Mouse (Mus musculus) R1 (cell line): ENCODE data around the gene Olfr600.
"Not testable (repeated sequence)": the region's sequence is repeated elsewhere in the genome, so short reads cannot be mapped to it uniquely, and the experiment has no call there.

Source experiments
- DNase-seq: peaks from one replicate; pipeline ENCODE4 v3.0.0-alpha.2; 2018; ENCODE audit warnings: low read depth, low spot score

The Olfr600 gene

GRCm38 (mm10) chr7:103349569-103349968 is at the start of gene Olfr600:
TSS of gene Olfr600 (minus strand) at chr7:103349669.
- DNase-seq = no peak

DNA sequence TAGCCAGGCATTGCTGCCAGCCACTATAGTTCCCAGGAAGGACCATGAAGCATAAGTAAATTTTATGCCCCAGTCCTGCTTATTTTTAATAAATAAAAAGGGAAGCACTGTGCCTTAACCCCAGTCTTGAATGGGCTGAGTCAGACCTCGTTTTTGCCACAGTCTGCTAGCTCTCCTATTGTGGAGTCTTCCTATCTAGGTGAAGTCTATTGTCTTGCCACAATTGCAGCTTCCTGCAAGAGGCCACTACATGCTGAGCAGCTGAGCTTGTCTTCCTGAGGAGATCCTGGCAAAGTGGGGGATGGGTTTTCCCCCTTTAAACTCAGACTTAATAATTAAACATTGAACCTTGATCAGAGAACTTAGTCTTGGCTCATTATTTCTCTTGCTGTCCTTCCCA is 49.5 kb upstream of the Olfr600 start:
- DNase-seq = peak; percentile 92

DNA sequence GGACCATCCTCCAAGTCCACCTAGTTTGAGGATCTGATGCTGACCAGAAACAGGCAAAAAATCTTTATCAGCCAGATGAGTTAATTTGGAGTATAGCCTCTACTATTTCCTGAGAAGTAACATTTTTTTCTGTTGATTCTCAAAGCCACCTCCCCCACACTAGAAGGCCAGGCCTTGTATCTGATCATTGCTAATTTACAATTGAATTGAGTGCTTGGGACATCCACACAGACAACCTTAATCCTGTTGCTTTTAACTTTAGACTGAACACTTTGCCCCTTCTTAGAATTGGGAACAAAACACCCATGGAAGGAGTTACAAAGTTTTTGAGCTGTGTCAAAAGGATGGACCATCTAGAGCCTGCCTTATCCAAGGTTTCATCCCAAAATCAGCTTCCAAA is 48.3 kb upstream of the Olfr600 start:
- DNase-seq = peak; percentile 64

DNA sequence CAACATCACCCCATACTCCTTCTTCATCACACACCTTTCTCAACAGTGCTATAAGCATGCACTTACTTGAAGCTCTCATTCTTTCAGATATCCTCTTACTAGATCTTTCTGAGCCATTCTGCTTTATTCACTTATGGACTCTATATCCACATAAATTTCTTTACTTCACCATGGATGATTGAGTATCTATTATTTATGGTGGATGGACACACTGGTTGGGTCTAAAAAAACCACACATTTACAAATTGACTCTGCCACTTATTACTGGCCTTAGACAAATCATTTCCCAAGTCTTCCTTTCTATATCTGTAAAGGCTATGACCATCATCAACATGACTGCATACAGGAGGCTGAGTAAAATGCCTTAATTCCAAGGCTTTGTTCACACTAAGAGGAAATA is 36.6 kb upstream of the Olfr600 start, which contains the start of gene Olfr603:
TSS of gene Olfr603 (minus strand) at position 101 of the 400 bp plus-strand sequence.
- no peak for DNase-seq

- DNase-seq = no peak
Observed at GRCm38 (mm10) chr7:103362555-103362954, 13.1 kb upstream of the Olfr600 start, which contains the start of gene Olfr601. TSS of gene Olfr601 (minus strand) at chr7:103362655.

- no peak for DNase-seq
Observed at GRCm38 (mm10) chr7:103335617-103336016, 13.9 kb downstream of the Olfr600 start, which contains the start of gene Olfr599. TSS of gene Olfr599 (plus strand) at chr7:103335917.

DNA sequence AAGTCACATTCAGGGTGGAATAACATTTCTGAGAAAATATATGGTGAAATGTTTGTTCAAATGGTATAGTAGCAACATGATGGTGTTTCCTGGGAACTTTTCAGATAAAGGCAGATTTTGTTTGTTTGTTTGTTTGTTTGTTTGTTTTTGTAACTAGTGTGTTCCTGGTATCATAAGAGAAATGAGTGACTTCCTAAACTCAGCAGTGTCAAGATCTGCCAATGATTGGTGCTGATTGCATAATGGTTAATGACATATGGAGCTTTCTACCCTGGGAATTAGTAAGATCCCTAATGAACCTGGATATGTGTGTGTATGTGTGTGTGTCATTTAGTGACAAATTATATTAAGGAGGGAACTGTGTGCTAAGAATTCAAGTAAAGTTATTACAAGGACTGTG is 26.2 kb downstream of the Olfr600 start, which contains the start of gene Olfr598:
TSS of gene Olfr598 (plus strand) at position 301 of the 400 bp plus-strand sequence.
- no peak for DNase-seq

GRCm38 (mm10) chr7:103316015-103316414 is 33.5 kb downstream of the Olfr600 start, which contains the start of gene Olfr597:
TSS of gene Olfr597 (plus strand) at chr7:103316315.
- not testable (repeated sequence) for DNase-seq

GRCm38 (mm10) chr7:103305348-103305747 is 44.1 kb downstream of the Olfr600 start, which contains the start of gene Olfr596:
TSS of gene Olfr596 (plus strand) at chr7:103305648.
- not testable (repeated sequence) for DNase-seq
